Mouse (Mus musculus): ENCODE data around the gene 4921524J17Rik. TPM values are rescaled to one million over a fixed set of nuclear protein-coding genes. Genes with fewer than 3 reads are reported as not detected.

The 4921524J17Rik gene
- polyA plus RNA-seq, 1 experiment = 12.3 TPM

- no peak overlapping the region for H3K27ac ChIP-seq (ENCODE audit: insufficient read depth, low read length)
- TF ChIP-seq CTCF (IDR thresholded peaks at IDR 0.05; ENCODE audit: extremely low read depth, insufficient read depth, low read length) (no peak), POLR2A (IDR thresholded peaks at IDR 0.05; ENCODE audit: extremely low read depth, insufficient read depth, low read length) (no peak)
- no peak overlapping the region for H3K4me3 ChIP-seq (ENCODE audit: insufficient read depth, low read length)
- H3K4me1 ChIP-seq (ENCODE audit: control insufficient read depth, insufficient read depth, low read length) = no peaks in the 10 kb centered on the region
Observed at GRCm38 (mm10) chr8:85470753-85471152, 38.1 kb upstream of the 4921524J17Rik start.

- TF ChIP-seq CTCF (IDR thresholded peaks at IDR 0.05; ENCODE audit: extremely low read depth, insufficient read depth, low read length) (no peak), POLR2A (IDR thresholded peaks at IDR 0.05; ENCODE audit: extremely low read depth, insufficient read depth, low read length) (no peak)
- Histone ChIP-seq H3K27ac (ENCODE audit: insufficient read depth, low read length) (no peak overlapping the region), H3K4me3 (ENCODE audit: insufficient read depth, low read length) (no peak overlapping the region), H3K4me1 (ENCODE audit: control insufficient read depth, insufficient read depth, low read length) (no peaks in the 10 kb centered on the region)
Observed at GRCm38 (mm10) chr8:85466056-85466455, 33.4 kb upstream of the 4921524J17Rik start.

DNA sequence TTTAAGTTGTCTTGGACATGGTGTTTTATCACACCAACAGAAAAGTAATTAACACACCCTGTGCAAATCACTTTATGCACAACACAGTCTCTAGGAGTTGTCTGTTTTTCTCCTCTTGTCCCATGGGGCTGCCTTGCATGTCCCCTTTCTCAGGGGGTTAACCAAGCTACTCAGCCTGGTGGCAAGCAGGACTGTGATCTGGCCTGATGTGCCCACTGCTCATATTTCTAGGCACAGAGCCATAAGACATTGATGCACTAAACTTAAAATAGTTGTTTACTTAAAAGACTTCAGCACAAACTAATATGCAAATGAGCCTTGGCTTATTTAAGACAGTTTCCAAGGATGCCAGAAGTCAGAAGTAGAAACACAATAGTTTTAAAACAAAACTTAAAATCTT, 31.7 kb upstream of the 4921524J17Rik start:
- Histone ChIP-seq H3K4me1 (ENCODE audit: control insufficient read depth, insufficient read depth, low read length) (no peaks in the 10 kb centered on the region), H3K27ac (ENCODE audit: insufficient read depth, low read length) (no peak overlapping the region), H3K4me3 (ENCODE audit: insufficient read depth, low read length) (no peak overlapping the region)
- TF ChIP-seq CTCF (IDR thresholded peaks at IDR 0.05; ENCODE audit: extremely low read depth, insufficient read depth, low read length) (no peak), POLR2A (IDR thresholded peaks at IDR 0.05; ENCODE audit: extremely low read depth, insufficient read depth, low read length) (no peak)

- H3K4me1 ChIP-seq (ENCODE audit: control insufficient read depth, insufficient read depth, low read length) = no peaks in the 10 kb centered on the region
- H3K4me3 ChIP-seq (ENCODE audit: insufficient read depth, low read length) = no peak overlapping the region
- no peak for TF ChIP-seq CTCF (IDR thresholded peaks at IDR 0.05; ENCODE audit: extremely low read depth, insufficient read depth, low read length)
- TF ChIP-seq POLR2A (IDR thresholded peaks at IDR 0.05; ENCODE audit: extremely low read depth, insufficient read depth, low read length) = no peak
Observed at GRCm38 (mm10) chr8:85462441-85462840, 29.8 kb upstream of the 4921524J17Rik start.

DNA sequence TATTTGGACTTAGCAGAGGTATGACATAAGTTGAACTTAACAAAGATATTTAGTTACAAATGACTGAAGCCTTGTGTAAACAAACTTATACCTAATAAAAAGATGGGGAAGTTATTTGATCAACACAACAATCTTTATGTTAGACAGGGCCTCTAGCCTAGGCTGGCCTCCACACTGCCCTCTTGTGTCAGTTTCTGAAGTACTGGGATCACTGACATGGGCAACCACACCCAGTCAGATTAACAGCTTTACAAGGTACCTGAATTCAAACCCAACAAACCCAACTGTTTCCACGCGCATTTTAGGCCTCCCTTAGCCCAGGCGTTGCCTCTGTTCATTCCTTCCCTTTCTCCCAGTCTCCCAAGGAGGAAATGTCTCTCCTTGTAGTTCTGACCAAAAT, 28.7 kb upstream of the 4921524J17Rik start:
- peak; percentile 34; the same call in 1 of the 2 replicates for TF ChIP-seq CTCF (IDR thresholded peaks at IDR 0.05; ENCODE audit: extremely low read depth, insufficient read depth, low read length)
- TF ChIP-seq POLR2A (IDR thresholded peaks at IDR 0.05; ENCODE audit: extremely low read depth, insufficient read depth, low read length) = no peak
- H3K4me3 ChIP-seq (ENCODE audit: insufficient read depth, low read length) = no peak overlapping the region
- no peak overlapping the region for H3K27ac ChIP-seq (ENCODE audit: insufficient read depth, low read length)
- no peaks in the 10 kb centered on the region for H3K4me1 ChIP-seq (ENCODE audit: control insufficient read depth, insufficient read depth, low read length)

More at GRCm38 (mm10) chr8:85462441-85462840, 29.8 kb upstream of the 4921524J17Rik start:
- no peak overlapping the region for H3K27ac ChIP-seq (ENCODE audit: insufficient read depth, low read length)

- no peak overlapping the region for H3K27ac ChIP-seq (ENCODE audit: insufficient read depth, low read length)
- no peak overlapping the region for H3K4me3 ChIP-seq (ENCODE audit: insufficient read depth, low read length)
- no peaks in the 10 kb centered on the region for H3K4me1 ChIP-seq (ENCODE audit: control insufficient read depth, insufficient read depth, low read length)
- TF ChIP-seq POLR2A (IDR thresholded peaks at IDR 0.05; ENCODE audit: extremely low read depth, insufficient read depth, low read length) = no peak
- peak; percentile 55 for TF ChIP-seq CTCF (IDR thresholded peaks at IDR 0.05; ENCODE audit: extremely low read depth, insufficient read depth, low read length)
Observed at GRCm38 (mm10) chr8:85460804-85461203, 28.2 kb upstream of the 4921524J17Rik start.

GRCm38 (mm10) chr8:85459582-85459981, 26.9 kb upstream of the 4921524J17Rik start:
- no peak for TF ChIP-seq POLR2A (IDR thresholded peaks at IDR 0.05; ENCODE audit: extremely low read depth, insufficient read depth, low read length)
- no peak overlapping the region for H3K27ac ChIP-seq (ENCODE audit: insufficient read depth, low read length)
- H3K4me1 ChIP-seq (ENCODE audit: control insufficient read depth, insufficient read depth, low read length) = no peaks in the 10 kb centered on the region
- no peak overlapping the region for H3K4me3 ChIP-seq (ENCODE audit: insufficient read depth, low read length)

- no peak overlapping the region for H3K27ac ChIP-seq (ENCODE audit: insufficient read depth, low read length)
- no peaks in the 10 kb centered on the region for H3K4me1 ChIP-seq (ENCODE audit: control insufficient read depth, insufficient read depth, low read length)
- TF ChIP-seq CTCF (IDR thresholded peaks at IDR 0.05; ENCODE audit: extremely low read depth, insufficient read depth, low read length) = peak; percentile 89
- no peak for TF ChIP-seq POLR2A (IDR thresholded peaks at IDR 0.05; ENCODE audit: extremely low read depth, insufficient read depth, low read length)
- no peak overlapping the region for H3K4me3 ChIP-seq (ENCODE audit: insufficient read depth, low read length)
Observed at GRCm38 (mm10) chr8:85456536-85456935, 23.9 kb upstream of the 4921524J17Rik start.

- TF ChIP-seq POLR2A (IDR thresholded peaks at IDR 0.05; ENCODE audit: extremely low read depth, insufficient read depth, low read length) = no peak
- TF ChIP-seq CTCF (IDR thresholded peaks at IDR 0.05; ENCODE audit: extremely low read depth, insufficient read depth, low read length) = no peak
- Histone ChIP-seq H3K4me1 (ENCODE audit: control insufficient read depth, insufficient read depth, low read length) (no peaks in the 10 kb centered on the region), H3K4me3 (ENCODE audit: insufficient read depth, low read length) (no peak overlapping the region), H3K27ac (ENCODE audit: insufficient read depth, low read length) (no peak overlapping the region)
Observed at GRCm38 (mm10) chr8:85454750-85455149, 22.1 kb upstream of the 4921524J17Rik start.

DNA sequence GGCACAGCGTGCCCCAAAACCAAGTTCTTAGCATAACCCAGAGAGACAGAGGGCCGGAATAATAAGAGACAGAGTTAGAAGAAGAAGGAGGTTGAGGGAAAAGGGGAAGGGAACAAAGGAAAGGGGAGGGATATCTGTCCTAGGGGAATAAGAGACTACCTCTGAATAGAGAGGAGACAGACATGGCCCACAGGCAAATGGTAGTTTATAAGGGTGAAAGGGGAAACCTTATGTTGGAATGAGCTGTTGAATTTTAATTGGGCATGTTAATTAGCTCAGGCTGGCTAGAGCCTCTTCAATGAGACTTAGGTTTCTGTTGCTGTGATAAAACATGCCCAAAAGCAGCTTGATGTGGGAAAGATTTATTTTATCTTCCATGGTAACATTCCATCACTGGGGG, 20.6 kb upstream of the 4921524J17Rik start:
- Histone ChIP-seq H3K4me3 (ENCODE audit: insufficient read depth, low read length) (no peak overlapping the region), H3K27ac (ENCODE audit: insufficient read depth, low read length) (no peak overlapping the region), H3K4me1 (ENCODE audit: control insufficient read depth, insufficient read depth, low read length) (no peaks in the 10 kb centered on the region)
- TF ChIP-seq POLR2A (IDR thresholded peaks at IDR 0.05; ENCODE audit: extremely low read depth, insufficient read depth, low read length) = no peak
- TF ChIP-seq CTCF (IDR thresholded peaks at IDR 0.05; ENCODE audit: extremely low read depth, insufficient read depth, low read length) = no peak

Data from cortical plate, adult 2 months (tissue).